7 mouse cellular contexts compared by ENCODE assay signal in genomic region chr3:36065843-36066651, GRCm38 (mm10). TPM values are rescaled to one million over a fixed set of nuclear protein-coding genes. Genes with fewer than 3 reads are reported as not detected.
A peak's percentile ranks its signal among the peaks of the same experiment; 100 is the strongest.
DNase-seq lines count a peak whose midpoint lies in the region; ATAC-seq and TF ChIP-seq lines count a peak whose summit lies in the region.

Acad9 (plus strand) TSS chr3:36065979.

- peak within 1 kb of the TSS; percentile 82 for H3K4me2 ChIP-seq in intestine, postnatal 0 days (replicated peaks; ENCODE audit: low read depth)
- H3K4me2 ChIP-seq in midbrain, embryonic 12.5 days (replicated peaks), result peak within 1 kb of the TSS; percentile 82

- WGBS in intestine, postnatal 0 days, result under 1% methylated on average over 49 of the region's 49 CpGs
- WGBS in midbrain, embryonic 12.5 days, result under 1% methylated on average over 49 of the region's 49 CpGs
- under 1% methylated on average over 49 of the region's 49 CpGs for WGBS in small intestine, adult 2 months

- H3K36me3 ChIP-seq in intestine, postnatal 0 days (ENCODE audit: control insufficient read depth, insufficient read depth), result peaks cover 16% of the 10 kb centered on the region; the same call in 1 of the 2 replicates
- H3K36me3 ChIP-seq in midbrain, embryonic 12.5 days, result peaks cover 13% of the 10 kb centered on the region
- H3K36me3 ChIP-seq in small intestine, adult 2 months (ENCODE audit: control insufficient read depth, insufficient read depth, low read length), result peaks cover 6% of the 10 kb centered on the region

- peak within 1 kb of the TSS; percentile 83 for H3K4me3 ChIP-seq in intestine, postnatal 0 days (ENCODE audit: low read depth, low read length)
- peak within 1 kb of the TSS; percentile 93 for H3K4me3 ChIP-seq in midbrain, embryonic 12.5 days
- peak within 1 kb of the TSS; percentile 91 for H3K4me3 ChIP-seq in small intestine, adult 2 months (ENCODE audit: low read depth, low read length)

- peak within 1 kb of the TSS; percentile 67 for H3K9ac ChIP-seq in intestine, postnatal 0 days (ENCODE audit: low read depth, low read length)
- H3K9ac ChIP-seq in midbrain, embryonic 12.5 days (replicated peaks), result peak within 1 kb of the TSS; percentile 80

- intact Hi-C loops in left cerebral cortex, postnatal 4 days (cut with DNase I), result no loop called here

- peak; percentile 47; the same call in 1 of the 2 replicates for TF ChIP-seq POLR2A in small intestine, adult 2 months (IDR thresholded peaks at IDR 0.05; ENCODE audit: low read depth, low read length)

- TF ChIP-seq CTCF in intestine, postnatal 0 days (IDR thresholded peaks at IDR 0.05; ENCODE audit: low read depth), result 0 out of 2 replicates have a peak, but pooled peaks have one; percentile 2
- TF ChIP-seq CTCF in small intestine, adult 2 months (IDR thresholded peaks at IDR 0.05; ENCODE audit: extremely low read depth, insufficient read length, insufficient replicate concordance, low read depth, low read length), result no peak

- no peaks in the 10 kb centered on the region for H3K9me3 ChIP-seq in intestine, postnatal 0 days (ENCODE audit: control insufficient read depth)
- H3K9me3 ChIP-seq in midbrain, embryonic 12.5 days, result no peaks in the 10 kb centered on the region

- DNase-seq in adrenal gland, adult 8-10 months, result peak; percentile 94
- DNase-seq in embryo, embryonic 9.5 days (ENCODE audit: extremely low spot score), result peak; percentile 93
- no peak for DNase-seq in gonadal fat pad, adult 2 months (ENCODE audit: low read depth)
- peak; percentile 95 for DNase-seq in left cerebral cortex, postnatal 4 days

- peak within 1 kb of the TSS; percentile 46; the same call in 1 of the 2 replicates for H3K27ac ChIP-seq in intestine, postnatal 0 days (ENCODE audit: low read depth, low read length)
- peak within 1 kb of the TSS; percentile 52; the same call in 1 of the 2 replicates for H3K27ac ChIP-seq in midbrain, embryonic 12.5 days (replicated peaks)
- H3K27ac ChIP-seq in small intestine, adult 2 months (ENCODE audit: insufficient read depth, low read depth, low read length), result 0 out of 2 replicates have a peak within 1 kb of the TSS, but pooled peaks have one; percentile 6

- H3K27me3 ChIP-seq in intestine, postnatal 0 days (replicated peaks; ENCODE audit: control insufficient read depth, insufficient read depth, low read length), result peaks cover 12% of the 10 kb centered on the region; the same call in 1 of the 2 replicates
- peaks cover 14% of the 10 kb centered on the region for H3K27me3 ChIP-seq in midbrain, embryonic 12.5 days
- no peaks in the 10 kb centered on the region; the same call in 1 of the 2 replicates for H3K27me3 ChIP-seq in small intestine, adult 2 months (ENCODE audit: control insufficient read depth, insufficient read depth, low read length)

- H3K4me1 ChIP-seq in intestine, postnatal 0 days (replicated peaks; ENCODE audit: control insufficient read depth, insufficient read depth, low read length), result peaks cover 11% of the 10 kb centered on the region; the same call in 1 of the 2 replicates
- peaks cover 16% of the 10 kb centered on the region for H3K4me1 ChIP-seq in midbrain, embryonic 12.5 days
- H3K4me1 ChIP-seq in small intestine, adult 2 months (ENCODE audit: control insufficient read depth, insufficient read depth, insufficient read length, low read length), result peaks cover 2% of the 10 kb centered on the region; the same call in 1 of the 2 replicates

- ATAC-seq in intestine, postnatal 0 days, result peak; percentile 97
- peak; percentile 98 for ATAC-seq in midbrain, embryonic 12.5 days (ENCODE audit: low FRiP score, low read depth)

RNA-seq across cellular contexts. Expression of gene Acad9, which starts in this region (rescaled TPM):
- total RNA-seq in adrenal gland, adult 8-10 months (2022), result 10 to 100 TPM; 41.3 to 55.1 (median 46.4) TPM
- 27.5 and 39.8 TPM in 2 replicates for polyA plus RNA-seq in gonadal fat pad, adult 2 months (2012; rRNA removed)
- 39.1 and 41.1 TPM in 2 replicates for polyA plus RNA-seq in intestine, postnatal 0 days (2015; fragmentation: Nextera tagmentation; extraction: Ambion mirVana)
- total RNA-seq in left cerebral cortex, postnatal 4 days (2021), result 10 to 100 TPM; 47.3 to 58.1 TPM
- polyA plus RNA-seq in midbrain, embryonic 12.5 days (2016; fragmentation: Nextera tagmentation; extraction: Ambion mirVana), result 98.9 and 103 TPM in 2 replicates
- 3.9 and 5.9 TPM in 2 replicates for polyA plus RNA-seq in small intestine, adult 2 months (2012; rRNA removed)
